Mouse (Mus musculus): Measurements from ENCODE around the gene Olfr1392. TPM values are rescaled to one million over a fixed set of nuclear protein-coding genes. Genes with fewer than 3 reads are reported as not detected.
A peak's percentile ranks its signal among the peaks of the same experiment; 100 is the strongest.
"Not testable (repeated sequence)": the region's sequence is repeated elsewhere in the genome, so short reads cannot be mapped to it uniquely, and the experiment has no call there.

Olfr1392 gene
- total RNA-seq, 2 experiments from 2014 or later: not detected

GRCm38 (mm10) chr11:49278222-49278621 is 6.9 kb upstream of the Olfr1392 start, which contains the start of gene Olfr1393:
Gene Olfr1393, plus strand, starts transcription at chr11:49278304.
- no peak for DNase-seq (ENCODE audit: extremely low spot score in 1 of 2, low spot score in 1 of 2)

- no peak for DNase-seq (ENCODE audit: extremely low spot score in 1 of 2, low spot score in 1 of 2)
These were observed 2.2 kb downstream of the Olfr1392 start for GRCm38 (mm10) chr11:49287251-49287650.

GRCm38 (mm10) chr11:49292777-49293176 is 7.7 kb downstream of the Olfr1392 start:
- DNase-seq (ENCODE audit: extremely low spot score in 1 of 2, low spot score in 1 of 2): peak in 1 of 2 experiments; percentile 31

GRCm38 (mm10) chr11:49304441-49304840 is 19.4 kb downstream of the Olfr1392 start, which contains the start of gene Olfr10:
Gene Olfr10, plus strand, starts transcription at chr11:49304741.
- no peak for DNase-seq (ENCODE audit: extremely low spot score in 1 of 2, low spot score in 1 of 2)

DNA sequence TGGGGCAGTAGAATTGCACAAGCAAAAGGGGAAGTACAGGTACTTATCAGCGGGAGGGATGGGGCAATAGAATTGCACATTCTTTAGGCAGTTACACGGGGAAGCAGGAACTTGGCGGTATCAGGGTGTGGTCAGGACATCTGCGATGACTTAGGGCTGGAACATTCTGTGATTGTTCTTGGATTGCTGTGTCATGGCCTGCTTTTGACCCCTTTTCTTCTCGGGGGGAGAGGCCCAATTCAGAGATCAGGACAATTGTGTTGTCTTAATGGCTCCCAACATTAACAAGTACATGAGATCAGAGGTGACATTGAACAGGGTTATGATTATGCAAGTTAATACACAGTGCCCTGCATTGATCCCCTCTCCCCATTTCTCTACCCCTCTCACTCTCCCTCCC is 23.5 kb downstream of the Olfr1392 start:
- not testable (repeated sequence) for DNase-seq (ENCODE audit: extremely low spot score in 1 of 2, low spot score in 1 of 2)

GRCm38 (mm10) chr11:49322442-49322841 is 37.4 kb downstream of the Olfr1392 start, which contains the start of gene Olfr1391:
Gene Olfr1391, plus strand, starts transcription at chr11:49322742.
- no peak for DNase-seq (ENCODE audit: extremely low spot score in 1 of 2, low spot score in 1 of 2)

GRCm38 (mm10) chr11:49326726-49327125 is 41.6 kb downstream of the Olfr1392 start:
- no peak for DNase-seq (ENCODE audit: extremely low spot score in 1 of 2, low spot score in 1 of 2)

DNA sequence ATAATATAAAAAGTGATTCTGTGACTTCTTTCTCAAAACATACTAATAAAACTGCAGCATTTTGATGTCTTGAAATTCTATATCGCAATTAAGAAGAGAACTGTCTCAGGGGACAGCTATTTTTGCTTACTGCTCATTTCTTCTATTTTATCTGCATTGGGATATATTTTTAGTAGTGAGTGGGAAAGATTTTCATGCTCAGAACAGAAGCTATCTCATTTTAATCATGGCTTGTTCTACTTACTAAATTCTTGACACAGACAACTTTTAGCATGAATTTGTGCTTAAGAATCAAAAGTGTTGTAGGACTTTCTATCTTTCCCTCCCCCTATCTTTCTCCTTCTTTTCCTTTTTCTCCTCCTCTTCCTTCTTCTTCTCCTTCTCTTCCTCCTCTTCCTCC is 44.6 kb downstream of the Olfr1392 start:
- DNase-seq (ENCODE audit: extremely low spot score in 1 of 2, low spot score in 1 of 2): no peak

GRCm38 (mm10) chr11:49334888-49335287 is 49.8 kb downstream of the Olfr1392 start, which contains the start of gene Olfr1390:
Gene Olfr1390, plus strand, starts transcription at chr11:49335188.
- no peak for DNase-seq (ENCODE audit: extremely low spot score in 1 of 2, low spot score in 1 of 2)

GRCm38 (mm10) chr11:49337150-49337832 is 52.2 kb downstream of the Olfr1392 start:
- DNase-seq (ENCODE audit: extremely low spot score in 1 of 2, low spot score in 1 of 2): no peak

Other genes with a start within 250 kb of the Olfr1392 start
- 1 to 10 TPM in 1 of 2 experiments, under 1 TPM in 1; 0.86 to 1.5 TPM for gene 9930111J21Rik2, start 234.0 kb upstream of the Olfr1392 start, total RNA-seq (2021)
- under 1 TPM; 0.45 to 0.62 TPM for gene Tgtp2, start 221.1 kb upstream of the Olfr1392 start, total RNA-seq (2021)
- under 1 TPM; 0.33 to 0.44 TPM for gene Ifi47, start 208.7 kb upstream of the Olfr1392 start, total RNA-seq (2021)
- not detected for gene Olfr1396, start 170.4 kb upstream of the Olfr1392 start, total RNA-seq (2021)
- gene Olfr1395, start 143.0 kb upstream of the Olfr1392 start, total RNA-seq (2021): not detected
- not detected for gene Olfr1394, start 130.9 kb upstream of the Olfr1392 start, total RNA-seq (2021)
- not detected for gene Btnl9, start 98.1 kb upstream of the Olfr1392 start, total RNA-seq (2021)
- 10 to 100 TPM; 37.9 to 39.3 TPM for gene Zfp62, start 82.0 kb upstream of the Olfr1392 start, total RNA-seq (2021)
- 10 to 100 TPM; 54.4 to 57.0 TPM for gene Mgat1, start 41.1 kb upstream of the Olfr1392 start, total RNA-seq (2021)
- not detected for gene Olfr1393, start 7.0 kb upstream of the Olfr1392 start, total RNA-seq (2021)
- gene Olfr10, start 19.5 kb downstream of the Olfr1392 start, total RNA-seq (2021): not detected
- gene Olfr1391, start 37.5 kb downstream of the Olfr1392 start, total RNA-seq (2021): not detected
- gene Olfr1390, start 49.9 kb downstream of the Olfr1392 start, total RNA-seq (2021): not detected
- gene Olfr1389, start 137.8 kb downstream of the Olfr1392 start, total RNA-seq (2021): not detected
- gene Olfr1388, start 151.3 kb downstream of the Olfr1392 start, total RNA-seq (2021): under 1 TPM; 0.42 to 0.59 TPM
- not detected for gene Olfr1387, start 170.1 kb downstream of the Olfr1392 start, total RNA-seq (2021)
- gene Olfr1386, start 179.8 kb downstream of the Olfr1392 start, total RNA-seq (2021): not detected
- not detected for gene Olfr1385, start 203.8 kb downstream of the Olfr1392 start, total RNA-seq (2021)
- gene Olfr1384, start 221.4 kb downstream of the Olfr1392 start, total RNA-seq (2021): not detected
- gene Olfr1383, start 234.4 kb downstream of the Olfr1392 start, total RNA-seq (2021): under 1 TPM in 1 of 2 experiments, not detected in 1; 0.40 TPM
- gene Olfr1382, start 243.0 kb downstream of the Olfr1392 start, total RNA-seq (2021): not detected